Comparison of ENCODE assay signal across 8 mouse cellular contexts in genomic region chr10:8873631-8874370, GRCm38 (mm10). TPM values are rescaled to one million over a fixed set of nuclear protein-coding genes. Genes with fewer than 3 reads are reported as not detected.
DNase-seq lines count a peak whose midpoint lies in the region; ATAC-seq lines count a peak whose summit lies in the region.

No protein-coding gene starts in this region.

- no peak for ATAC-seq in megakaryocyte-erythroid progenitor cell, adult 5-6 weeks (replicated peaks; ENCODE audit: low FRiP score, low TSS enrichment, poor library complexity, severe bottlenecking)
- no peak for ATAC-seq in erythroid progenitor cell, adult 5-6 weeks (replicated peaks; ENCODE audit: low FRiP score, poor library complexity, severe bottlenecking)

- DNase-seq in heart, adult 11 months: peak; percentile 96
- no peak for DNase-seq in heart, postnatal 4 days
- peak; percentile 23 for DNase-seq in right cerebral cortex, adult 18-20 months
- DNase-seq in right cerebral cortex, postnatal 14 days: no peak
- DNase-seq in heart, postnatal 25 days (ENCODE audit: low spot score): peak; percentile 11
- DNase-seq in skeletal muscle tissue, adult 2 months (ENCODE audit: low read depth, low spot score): peak; percentile 39

- intact Hi-C loops in heart, postnatal 25 days (cut with DNase I): no loop called here

RNA-seq across cellular contexts. Expression of gene Sash1, which starts 12.1 kb away (rescaled TPM):
- 10 to 100 TPM; 55.8 to 57.3 TPM for total RNA-seq in heart, postnatal 4 days (2021)
- total RNA-seq in heart, postnatal 25 days (2021): 10 to 100 TPM; 26.8 to 31.1 TPM
- 0.84 and 1.7 TPM in 2 replicates for total RNA-seq in megakaryocyte-erythroid progenitor cell, adult 5-6 weeks (2014; fragmentation: Nextera tagmentation)
- total RNA-seq in megakaryocyte-erythroid progenitor cell, adult 5-6 weeks (2017): 0.23 and 0.61 TPM in 2 replicates
- total RNA-seq in erythroid progenitor cell, adult 5-6 weeks (2015; ENCODE audit: low replicate concordance): 2.1 and 4.7 TPM in 2 replicates
- 1.3 and 1.5 TPM in 2 replicates for total RNA-seq in erythroid progenitor cell, adult 5-6 weeks (2017; ENCODE audit: low replicate concordance)

Comparison
In these comparisons a context has a peak if more than half of its experiments do, and no peak if none do; other contexts are left out.
1. DNase-seq: peak in heart, adult 11 months (single experiment), right cerebral cortex, adult 18-20 months (single experiment), heart, postnatal 25 days (single experiment) and skeletal muscle tissue, adult 2 months (single experiment); none in heart, postnatal 4 days (single experiment) and right cerebral cortex, postnatal 14 days (single experiment).
2. RNA of gene Sash1, which starts 12.1 kb away (total RNA-seq): 55.8 to 57.3 TPM in heart, postnatal 4 days and 26.8 to 31.1 TPM in heart, postnatal 25 days; 1.3 to 4.7 TPM in erythroid progenitor cell, adult 5-6 weeks and 0.23 to 1.7 TPM in megakaryocyte-erythroid progenitor cell, adult 5-6 weeks; every median in the first group is over 4 times any median in the second.